ENCODE assay signal across 16 mouse cellular contexts in genomic region chr5:115770048-115770447, GRCm38 (mm10). TPM values are rescaled to one million over a fixed set of nuclear protein-coding genes. Genes with fewer than 3 reads are reported as not detected.
DNase-seq lines count a peak whose midpoint lies in the region; ATAC-seq and TF ChIP-seq lines count a peak whose summit lies in the region.
"Had no signal": no experiment of that assay in that cellular context is flagged by ENCODE, and none has a peak within 500 bp of the region (broad histone marks: within the 10 kb centered on the region; RNA-seq: fewer than 3 reads in every experiment).

No protein-coding gene starts in this region.

- H3K27ac ChIP-seq in lung, embryonic 14.5 days (ENCODE audit: low read depth), result no peak overlapping the region
- H3K27ac ChIP-seq in ES-E14 (ENCODE audit: insufficient read depth, low read depth, low read length, poor library complexity, severe bottlenecking), result no peak overlapping the region
- H3K27ac ChIP-seq: embryonic facial prominence, embryonic 13.5 days; forebrain, embryonic 10.5 days had no signal

- in situ Hi-C loops in ES-E14 (cut with MboI; ENCODE audit: low sequenced_read_pairs in 2 of 2, unreplicated experiment in 2 of 2), result no loop called here

- no peak overlapping the region for H3K9ac ChIP-seq in lung, embryonic 14.5 days
- H3K9ac ChIP-seq in ES-E14 (ENCODE audit: insufficient read depth, low read depth, low read length, poor library complexity, severe bottlenecking), result no peak overlapping the region
- H3K9ac ChIP-seq: embryonic facial prominence, embryonic 13.5 days had no signal

- DNase-seq in heart, adult 11 months, result peak; percentile 69
- DNase-seq in heart, postnatal 36 days, result no peak
- no peak for DNase-seq in lung, embryonic 14.5 days
- no peak for DNase-seq in lung, postnatal 4 days
- DNase-seq in ES-E14 (ENCODE audit: low read depth, low spot score), result peak; percentile 26
- peak; percentile 2 for DNase-seq in splenic B cell, adult 2 months (ENCODE audit: low read depth, low spot score)
- no peak for DNase-seq in frontal cortex, postnatal 14 days (ENCODE audit: low spot score in 2 of 2)
- DNase-seq in frontal cortex, postnatal 10 days (ENCODE audit: low spot score in 2 of 2), result no peak
- DNase-seq: adrenal gland, postnatal 36 days; kidney, postnatal 25 days; left cerebral cortex, postnatal 4 days; lung, adult 2 months; right cerebral cortex, postnatal 25 days had no signal

- H3K27me3 ChIP-seq in lung, embryonic 14.5 days (ENCODE audit: insufficient read depth, low read length), result no peaks in the 10 kb centered on the region
- H3K27me3 ChIP-seq in splenic B cell, adult 2 months (ENCODE audit: control insufficient read depth, insufficient read depth, low read length, poor library complexity, severe bottlenecking), result no peaks in the 10 kb centered on the region
- H3K27me3 ChIP-seq: embryonic facial prominence, embryonic 13.5 days had no signal

- no peak overlapping the region for H3K4me2 ChIP-seq in lung, embryonic 14.5 days
- H3K4me2 ChIP-seq: embryonic facial prominence, embryonic 13.5 days had no signal

- peak; percentile 27 for TF ChIP-seq CTCF in lung, embryonic 14.5 days (IDR thresholded peaks at IDR 0.05; ENCODE audit: low read depth)

- H3K36me3 ChIP-seq in lung, embryonic 14.5 days (ENCODE audit: insufficient read depth), result no peaks in the 10 kb centered on the region
- no peaks in the 10 kb centered on the region for H3K36me3 ChIP-seq in ES-E14 (ENCODE audit: control insufficient read depth, insufficient read depth, low read length, poor library complexity, severe bottlenecking)
- H3K36me3 ChIP-seq in splenic B cell, adult 2 months (ENCODE audit: control insufficient read depth, insufficient read depth, low read length, poor library complexity, severe bottlenecking), result no peaks in the 10 kb centered on the region
- H3K36me3 ChIP-seq: embryonic facial prominence, embryonic 13.5 days; forebrain, embryonic 10.5 days had no signal

- H3K9me3 ChIP-seq in lung, embryonic 14.5 days (ENCODE audit: low read depth, low read length), result no peaks in the 10 kb centered on the region
- no peaks in the 10 kb centered on the region for H3K9me3 ChIP-seq in ES-E14 (ENCODE audit: control insufficient read depth, insufficient read depth, low read depth, low read length)

- H3K4me3 ChIP-seq in lung, embryonic 14.5 days (ENCODE audit: low read depth, low read length), result no peak overlapping the region
- no peak overlapping the region for H3K4me3 ChIP-seq in ES-E14 (ENCODE audit: insufficient read depth in 1 of 2, low read depth in 1 of 2, low read length in 2 of 2, poor library complexity in 1 of 2, severe bottlenecking in 1 of 2)
- H3K4me3 ChIP-seq: embryonic facial prominence, embryonic 13.5 days; forebrain, embryonic 10.5 days had no signal

- no peaks in the 10 kb centered on the region for H3K4me1 ChIP-seq in lung, embryonic 14.5 days (ENCODE audit: insufficient read depth)
- H3K4me1 ChIP-seq in ES-E14 (ENCODE audit: control insufficient read depth in 2 of 2, insufficient read depth in 2 of 2, low read length in 2 of 2, poor library complexity in 1 of 2), result no peaks in the 10 kb centered on the region
- H3K4me1 ChIP-seq: embryonic facial prominence, embryonic 13.5 days; forebrain, embryonic 10.5 days had no signal

- 80% methylated on average over 4 of the region's 4 CpGs for WGBS in lung, embryonic 14.5 days

- intact Hi-C loops in heart, postnatal 36 days (cut with DNase I), result no loop called here

- ATAC-seq in lung, embryonic 14.5 days (ENCODE audit: insufficient read depth), result no peak
- ATAC-seq: inflammation-experienced regulatory T-cells, adult 6 months had no signal

TF ChIP-seq in ES-E14, 5 proteins besides CTCF, POLR2A, EP300 and RAD21:
- TF ChIP-seq ZNF384 (IDR thresholded peaks at IDR 0.05; ENCODE audit: low read depth, low read length) (no peak), HCFC1 (IDR thresholded peaks at IDR 0.05; ENCODE audit: borderline replicate concordance, insufficient read depth, low read length) (no peak), CHD2 (IDR thresholded peaks at IDR 0.05; ENCODE audit: low read depth, low read length) (no peak), ZC3H11A (IDR thresholded peaks at IDR 0.05; ENCODE audit: borderline replicate concordance, low read depth, low read length) (no peak)

RNA-seq across cellular contexts. Expression of gene Bicdl1, which starts 38.6 kb away (rescaled TPM):
- total RNA-seq in heart, postnatal 36 days (2021), result 1 to 10 TPM; 6.7 to 8.9 TPM
- polyA plus RNA-seq in lung, embryonic 14.5 days (2014; fragmentation: Nextera tagmentation; extraction: Ambion mirVana), result 10.7 and 11.1 TPM in 2 replicates
- 18.5 and 25.3 TPM in 2 replicates for total RNA-seq in ES-E14 (2012; rRNA removed)

Comparison
In these comparisons a context has a peak if more than half of its experiments do, and no peak if none do; other contexts are left out.
1. DNase-seq: peak in heart, adult 11 months (single experiment), ES-E14 (single experiment) and splenic B cell, adult 2 months (single experiment); none in heart, postnatal 36 days (0 of 2), lung, embryonic 14.5 days (single experiment), lung, postnatal 4 days (0 of 2), frontal cortex, postnatal 14 days (0 of 2) and frontal cortex, postnatal 10 days (0 of 2).